Mouse (Mus musculus) layer of hippocampus, postnatal 14 days (tissue): Measurements from ENCODE around the gene Cmtr1. TPM values are rescaled to one million over a fixed set of nuclear protein-coding genes. Genes with fewer than 3 reads are reported as not detected.

Experiments
- DNase-seq, 2 experiments: peaks; one replicate each; pipeline ENCODE4 v3.0.0; 2021 to 2022; ENCODE audit warnings: low spot score in 2 of 2, mixed read lengths in 1 of 2
- total RNA-seq, 2 experiments: library from RNA; stranded (reverse); gene quantifications; 2 replicates each; pipeline ENCODE4 v1.2.3; 2021

Gene Cmtr1
- total RNA-seq, 2 experiments from 2014 or later = 78.9 to 93.8 TPM

DNA sequence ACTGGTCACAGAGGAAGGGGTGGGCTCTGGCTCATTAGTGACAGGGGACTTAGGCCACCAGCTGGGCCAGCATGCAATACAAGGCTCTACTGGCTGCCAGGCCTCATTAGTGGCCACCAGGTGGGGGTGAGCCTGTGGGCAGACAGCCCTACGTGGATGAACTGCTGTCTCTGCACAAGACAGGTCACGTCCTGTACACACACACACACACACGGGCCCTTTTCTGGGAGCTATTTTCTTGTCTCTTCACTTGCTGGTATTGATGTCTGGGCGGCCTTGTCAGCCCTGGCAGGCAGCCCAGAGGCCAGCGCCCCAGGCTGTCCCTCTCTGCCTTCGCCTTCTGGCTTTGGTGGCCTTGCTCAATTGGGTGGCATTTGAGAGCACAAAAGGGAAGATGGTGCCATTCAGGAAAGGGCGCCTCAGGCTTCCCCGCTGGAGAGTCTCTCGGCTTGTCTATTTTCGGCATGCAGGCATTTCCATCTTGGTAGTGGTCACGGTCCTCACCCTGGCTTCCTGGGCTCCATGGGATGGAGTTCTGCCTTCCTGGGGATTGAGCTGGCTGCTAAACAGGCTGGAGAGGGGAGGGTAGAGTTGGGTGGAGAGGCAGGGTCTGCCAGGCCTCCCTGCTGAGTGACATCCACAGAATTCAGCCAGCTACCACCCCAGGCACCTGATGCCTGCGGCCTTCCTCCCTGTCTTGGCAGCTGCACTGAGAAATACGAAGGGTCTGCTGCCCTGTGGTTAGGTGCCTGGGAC lies 70.3 kb downstream of the Cmtr1 start:
- DNase-seq = no peak

- no peak for DNase-seq
These were observed 71.0 kb downstream of the Cmtr1 start for GRCm38 (mm10) chr17:29731266-29731952.

- peak; percentile 66 to 86 for DNase-seq
These were observed 71.5 kb downstream of the Cmtr1 start for GRCm38 (mm10) chr17:29731953-29732325.

DNA sequence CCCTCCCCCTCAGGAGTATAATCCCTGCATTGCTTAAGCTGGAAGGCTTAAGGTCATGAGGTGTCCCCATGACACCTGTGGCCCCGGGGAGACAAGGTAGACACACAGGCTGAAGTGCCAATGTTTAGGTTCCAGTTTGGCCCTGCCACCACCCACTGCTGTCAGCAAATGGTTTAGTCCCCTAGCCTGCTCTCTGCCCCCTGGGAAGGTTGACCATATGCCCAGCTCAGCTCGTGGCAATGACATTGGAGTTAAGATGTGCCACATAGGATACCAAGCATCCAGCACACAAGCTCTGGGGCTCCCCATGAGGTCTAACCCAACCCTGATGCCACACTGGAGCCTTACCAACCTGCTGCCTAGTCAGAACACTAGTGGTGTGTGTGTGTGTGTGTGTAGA lies 72.1 kb downstream of the Cmtr1 start:
- no peak for DNase-seq

- DNase-seq = no peak
These were observed 76.1 kb downstream of the Cmtr1 start for GRCm38 (mm10) chr17:29736448-29737014.

GRCm38 (mm10) chr17:29737849-29738804 lies 77.7 kb downstream of the Cmtr1 start:
- peak; percentile 58 to 77 for DNase-seq

DNA sequence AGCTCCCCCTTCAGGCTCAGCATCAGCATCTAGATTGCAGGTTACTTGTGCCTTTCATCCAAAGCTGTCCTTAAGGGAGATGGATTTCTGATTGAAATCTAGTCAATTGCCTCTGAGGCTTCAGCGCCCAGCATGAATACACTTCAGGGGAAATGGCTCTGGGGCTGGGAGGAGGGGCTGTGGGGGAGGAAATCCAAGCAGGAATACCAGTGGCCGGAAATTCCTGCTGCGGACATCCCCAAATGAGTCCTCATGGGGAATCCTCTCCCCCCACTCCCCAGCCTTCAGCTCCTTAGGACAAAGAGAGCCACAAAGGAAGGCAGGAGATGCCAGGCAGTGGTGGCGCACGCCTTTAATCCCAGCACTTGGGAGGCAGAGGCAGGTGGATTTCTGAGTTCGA lies 87.1 kb downstream of the Cmtr1 start:
- no peak for DNase-seq

DNA sequence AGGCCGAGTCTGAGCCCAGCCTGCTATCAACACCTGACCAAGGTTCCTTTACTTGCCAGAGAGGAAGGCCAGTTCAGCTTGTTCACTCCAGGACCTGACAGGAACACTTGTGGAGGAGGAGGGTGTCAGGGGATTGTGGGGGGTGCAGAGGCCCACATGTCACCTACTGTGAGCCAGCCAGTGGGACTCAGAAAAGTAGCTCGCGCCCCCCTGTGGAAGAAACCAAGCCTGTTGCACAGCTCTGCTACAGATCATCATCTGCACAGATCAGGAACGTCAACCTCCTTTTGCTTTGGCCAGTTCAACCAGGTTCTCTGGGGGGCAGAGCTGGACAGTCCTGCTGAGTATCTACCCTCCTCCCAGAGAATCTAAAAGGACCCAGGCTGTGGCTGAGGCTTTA lies 94.1 kb downstream of the Cmtr1 start:
- DNase-seq = no peak

Other genes starting within 250 kb of the Cmtr1 start
- gene Pim1, start 169.8 kb upstream of the Cmtr1 start, total RNA-seq = 1 to 10 TPM; 3.1 to 6.0 TPM
- not detected for gene Gm17657, start 111.0 kb upstream of the Cmtr1 start, total RNA-seq
- 10 to 100 TPM; 43.7 to 44.9 TPM for gene Tbc1d22b, start 110.8 kb upstream of the Cmtr1 start, total RNA-seq
- not detected for gene Tmem217, start 108.2 kb upstream of the Cmtr1 start, total RNA-seq
- gene Rnf8, start 45.8 kb upstream of the Cmtr1 start, total RNA-seq = 10 to 100 TPM; 39.2 to 46.7 TPM
- 1 to 10 TPM; 3.3 to 5.2 TPM for gene Gm28043, start 45.7 kb upstream of the Cmtr1 start, total RNA-seq
- gene Ccdc167, start 56.4 kb downstream of the Cmtr1 start, total RNA-seq = 10 to 100 TPM; 15.1 to 23.4 TPM